Mouse (Mus musculus) urinary bladder, postnatal 10 days (tissue): Measurements from ENCODE around the gene Akirin1.
A peak's percentile ranks its signal among the peaks of the same experiment; 100 is the strongest.

Experiments
- DNase-seq: peaks from one replicate; pipeline ENCODE4 v3.0.0; 2022; ENCODE audit warnings: low spot score

The Akirin1 gene

DNA sequence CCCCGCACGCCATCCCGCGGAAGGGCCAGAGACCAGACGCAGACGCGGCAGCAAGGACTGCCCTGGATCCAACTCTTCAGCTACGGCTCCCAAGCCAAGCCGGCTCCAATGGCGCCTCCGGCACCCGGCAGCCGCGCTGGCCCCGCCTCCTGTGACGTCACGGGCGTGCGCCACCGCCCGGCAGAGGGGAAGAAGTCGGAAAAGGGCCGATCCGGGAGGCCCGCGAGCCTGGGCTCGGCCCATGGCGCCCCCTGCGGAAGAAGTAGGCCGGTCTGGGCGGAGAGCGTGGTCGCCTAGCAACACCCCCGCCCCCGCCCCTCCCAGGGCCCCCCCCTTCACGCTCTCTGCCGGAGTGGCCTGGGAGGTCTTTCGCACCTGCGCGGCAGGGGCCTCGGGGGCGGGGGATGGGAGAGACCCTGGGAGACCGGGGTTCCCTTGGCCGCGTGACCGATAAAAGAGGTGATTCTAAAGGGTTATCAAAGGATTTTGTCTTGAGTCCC lies at the start of gene Akirin1:
TSS of gene Akirin1 (minus strand) at position 194 of the 500 bp plus-strand sequence.
- peak; percentile 92 for DNase-seq

DNA sequence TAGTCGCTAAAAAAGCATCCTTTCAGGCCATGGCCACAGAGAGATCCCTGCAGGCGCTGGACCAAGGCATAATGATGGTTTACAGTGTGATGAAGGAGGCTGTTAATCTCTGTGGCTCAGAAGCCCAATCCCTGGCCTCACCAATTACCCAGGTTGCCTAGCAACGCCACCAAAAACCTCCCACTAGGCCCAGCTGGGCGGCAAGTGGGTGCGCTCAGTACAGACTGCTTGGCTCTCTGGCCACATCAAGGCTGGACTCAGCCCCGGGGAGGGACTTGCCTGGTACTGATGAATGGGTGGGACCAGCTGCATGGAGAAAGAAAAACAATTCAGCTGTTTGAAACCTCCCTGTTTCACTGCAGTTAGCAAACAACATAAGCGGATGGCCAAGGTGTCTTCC lies 47.7 kb upstream of the Akirin1 start:
- no peak for DNase-seq

- no peak for DNase-seq
These were observed 47.3 kb upstream of the Akirin1 start for GRCm38 (mm10) chr4:123797403-123797802.

DNA sequence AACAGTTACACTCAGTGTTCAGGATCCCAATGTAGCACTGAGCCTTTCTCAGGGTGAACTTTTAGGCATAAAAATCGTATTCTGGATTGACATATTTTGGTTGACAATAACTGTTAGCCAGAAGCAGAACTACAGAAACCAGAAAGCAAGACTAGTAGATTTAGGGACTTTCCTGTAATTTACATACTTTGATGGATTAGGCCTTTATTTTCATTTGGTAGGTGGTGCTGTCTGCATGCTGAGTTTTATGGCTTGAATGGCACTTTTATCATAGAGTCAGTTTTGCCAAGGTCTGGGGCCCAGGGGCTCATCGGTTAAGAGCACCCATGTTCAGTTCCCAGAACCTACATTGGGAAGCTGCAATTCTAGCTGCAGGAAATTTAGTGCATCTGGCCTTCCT lies 44.9 kb upstream of the Akirin1 start:
- no peak for DNase-seq

GRCm38 (mm10) chr4:123793136-123793535 lies 43.0 kb upstream of the Akirin1 start:
- no peak for DNase-seq

- DNase-seq = no peak
These were observed 42.5 kb upstream of the Akirin1 start for GRCm38 (mm10) chr4:123792666-123793065.

DNA sequence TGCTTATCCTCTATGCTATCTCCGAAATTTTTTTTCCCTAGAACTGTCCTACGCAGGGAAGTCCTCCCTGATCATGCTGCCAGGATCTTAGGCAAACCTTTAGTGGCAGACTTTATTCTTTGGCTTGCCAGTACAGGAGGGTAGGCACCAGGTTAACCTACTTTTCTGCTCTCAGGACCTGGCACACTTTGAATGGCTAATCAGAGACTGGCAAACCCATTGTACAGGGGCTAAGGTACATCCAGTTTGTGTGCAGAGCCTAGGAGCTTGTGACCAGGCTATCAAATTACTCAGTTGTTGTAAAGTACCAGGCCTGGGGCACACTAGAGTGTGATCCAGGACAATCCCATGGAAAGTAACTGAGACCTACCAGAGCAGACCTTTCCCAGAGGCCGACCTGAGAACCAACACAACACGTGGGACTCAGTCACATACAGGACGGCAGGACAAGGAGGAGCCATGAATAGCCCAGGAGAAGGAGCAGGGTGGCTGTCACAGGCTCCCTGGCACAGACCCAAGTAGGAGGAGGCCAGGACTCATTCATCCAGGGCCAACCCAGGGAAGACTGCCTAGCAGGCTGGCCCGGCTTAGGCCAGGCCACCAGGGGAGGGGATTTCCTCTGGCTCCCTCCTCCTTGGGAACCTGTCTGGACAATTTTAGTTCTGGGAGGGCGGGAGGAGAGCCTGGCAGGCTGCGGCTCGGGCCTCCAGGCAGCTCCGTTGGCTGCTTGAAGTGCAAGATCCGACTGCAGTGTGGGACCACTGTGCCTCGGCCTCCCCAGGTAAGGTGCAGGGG lies 37.2 kb upstream of the Akirin1 start, which contains the start of gene Rhbdl2:
TSS of gene Rhbdl2 (plus strand) at position 684 of the 795 bp plus-strand sequence.
- DNase-seq = no peak

DNA sequence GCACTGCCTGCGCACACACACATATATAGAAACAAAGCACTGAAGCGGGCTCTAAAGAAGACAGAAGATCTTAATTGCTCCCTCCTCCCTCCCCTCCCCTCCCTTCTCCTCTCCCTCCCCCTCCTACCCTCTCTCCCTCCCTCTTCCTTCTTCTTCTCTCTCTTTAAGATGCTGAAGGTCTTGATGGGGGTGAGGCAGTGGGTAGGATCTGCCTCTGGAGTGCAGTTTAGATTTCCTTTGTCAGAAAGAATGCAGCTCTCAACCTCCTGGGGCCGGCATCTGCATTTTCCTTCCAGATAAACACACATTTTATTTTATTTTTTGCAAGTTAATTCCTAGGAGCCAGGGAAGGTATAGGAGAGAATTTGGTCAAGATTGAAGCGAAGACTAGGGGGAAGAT lies 18.1 kb upstream of the Akirin1 start:
- DNase-seq = no peak

GRCm38 (mm10) chr4:123767807-123768206 lies 17.7 kb upstream of the Akirin1 start:
- no peak for DNase-seq

GRCm38 (mm10) chr4:123765071-123765470 lies 14.9 kb upstream of the Akirin1 start:
- no peak for DNase-seq

DNA sequence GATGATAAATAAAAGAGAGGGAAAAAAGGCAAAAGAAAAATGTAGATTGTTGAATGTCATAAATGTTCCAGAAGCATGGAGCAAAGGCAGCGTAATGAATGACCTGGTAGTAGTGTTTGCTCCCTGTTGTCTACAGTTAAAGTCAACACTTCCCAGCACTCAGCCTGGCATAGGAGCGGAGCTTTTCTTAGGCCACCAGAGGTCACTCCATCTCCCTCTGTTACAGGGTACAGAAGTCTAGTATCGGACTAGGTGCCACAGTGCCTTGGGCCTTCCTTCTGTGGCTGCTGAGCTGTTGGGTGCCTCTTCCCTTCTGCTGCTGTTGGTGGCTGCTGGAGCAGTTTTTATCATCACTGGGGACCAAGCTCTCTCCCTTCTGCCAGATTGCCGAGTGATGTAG lies 8.2 kb upstream of the Akirin1 start:
- no peak for DNase-seq

- DNase-seq = no peak
These were observed 665 bp upstream of the Akirin1 start for GRCm38 (mm10) chr4:123750707-123751312.

GRCm38 (mm10) chr4:123749484-123750130 lies 538 bp downstream of the Akirin1 start:
- DNase-seq = no peak

DNA sequence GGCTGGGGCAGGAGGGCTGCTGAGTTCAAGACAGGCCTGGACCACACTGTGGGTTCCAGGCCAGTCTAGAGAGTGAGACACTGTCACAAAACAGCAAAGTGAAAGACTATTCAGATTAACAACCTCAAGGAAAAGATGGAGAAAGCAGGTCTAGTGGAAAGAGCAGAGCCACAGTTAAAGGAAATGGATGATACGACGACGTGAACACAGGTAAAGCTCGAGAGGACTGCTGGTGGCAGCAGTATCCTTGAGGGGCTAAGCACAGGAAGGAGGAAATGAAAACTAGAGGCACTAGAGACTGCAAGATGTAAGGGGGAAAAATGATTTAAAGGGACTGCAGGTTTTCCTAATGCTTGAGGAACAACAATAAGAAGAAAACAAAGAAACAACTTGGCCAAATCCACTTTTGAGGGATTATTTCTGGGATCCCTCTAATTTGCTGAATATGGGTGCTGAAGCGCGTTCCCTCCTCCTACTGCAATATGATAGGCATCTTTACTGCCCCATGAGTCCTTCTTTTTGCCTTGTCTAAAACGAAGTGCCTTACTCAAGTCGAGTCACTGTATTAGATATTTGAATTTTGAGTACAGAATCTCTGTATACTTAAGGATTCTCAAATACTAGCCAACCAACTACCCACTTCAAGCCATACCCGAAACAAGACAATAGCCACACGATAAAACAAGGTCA lies 1.3 kb downstream of the Akirin1 start:
- no peak for DNase-seq

GRCm38 (mm10) chr4:123745221-123745775 lies 4.8 kb downstream of the Akirin1 start:
- DNase-seq = no peak

DNA sequence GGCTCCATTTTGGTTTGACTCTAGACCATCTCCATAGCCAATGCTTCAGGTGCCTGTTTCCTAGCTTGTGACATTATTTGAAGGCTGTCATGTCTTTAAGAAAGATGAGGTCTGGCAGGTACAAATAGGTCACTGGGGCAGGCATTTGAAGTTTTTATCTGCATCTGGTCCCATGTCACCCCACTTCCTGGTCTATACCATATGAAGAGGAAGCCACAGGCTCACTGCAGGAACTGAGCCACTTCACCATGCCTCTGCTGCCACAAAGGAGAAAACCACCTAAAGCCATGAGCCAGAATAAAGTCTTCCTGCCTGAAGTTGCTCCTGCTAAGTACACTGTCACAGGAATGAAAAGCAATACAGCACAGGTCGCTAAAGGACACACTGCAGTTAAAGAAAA lies 7.3 kb downstream of the Akirin1 start:
- DNase-seq = no peak

- DNase-seq = no peak
These were observed 11.4 kb downstream of the Akirin1 start for GRCm38 (mm10) chr4:123738708-123739107.

GRCm38 (mm10) chr4:123733532-123733931 lies 16.6 kb downstream of the Akirin1 start:
- DNase-seq = no peak

DNA sequence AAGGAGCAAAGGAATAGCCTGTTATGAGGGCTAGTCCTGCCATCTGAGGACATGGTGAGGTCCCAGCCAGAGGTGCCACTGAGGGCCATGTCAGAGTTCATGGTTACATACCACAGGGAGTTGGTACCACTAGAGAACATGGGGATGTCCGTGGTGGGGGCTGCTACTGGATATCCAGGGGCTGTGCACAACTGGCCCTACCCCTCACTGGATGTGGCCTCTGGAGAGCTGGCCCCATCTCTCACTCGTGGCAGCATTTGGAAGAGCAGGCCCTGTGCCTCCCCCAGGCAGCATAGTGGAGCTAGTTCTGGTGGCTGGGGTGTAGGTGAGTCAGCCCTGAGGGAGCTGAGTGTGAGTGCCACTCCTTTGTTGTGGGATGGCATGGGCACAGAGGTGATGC lies 17.2 kb downstream of the Akirin1 start:
- no peak for DNase-seq

- no peak for DNase-seq
These were observed 17.8 kb downstream of the Akirin1 start for GRCm38 (mm10) chr4:123732163-123732910.

DNA sequence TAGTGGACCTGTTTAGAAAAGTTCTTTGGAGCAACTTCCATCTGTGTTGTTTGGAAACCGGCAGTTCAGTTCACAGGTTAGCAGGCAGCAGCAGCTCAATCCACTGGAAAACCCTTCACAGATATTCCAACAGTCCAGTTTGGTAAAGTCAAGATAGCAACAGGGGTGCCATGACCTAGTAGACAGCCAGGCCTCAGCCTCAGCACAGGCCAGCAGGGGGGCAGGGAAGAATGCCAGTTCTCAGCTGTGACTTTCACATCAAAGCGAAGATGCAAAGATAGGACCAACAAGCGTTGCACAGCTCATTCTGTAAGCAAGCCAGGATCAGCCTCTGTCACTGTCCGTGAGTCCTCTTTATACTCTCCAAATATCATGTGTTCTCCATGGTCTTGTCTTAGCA lies 28.4 kb downstream of the Akirin1 start:
- DNase-seq = no peak
